Mouse (Mus musculus) forebrain, embryonic 13.5 days (tissue): ENCODE measurements around the gene D330020A13Rik. TPM values are rescaled to one million over a fixed set of nuclear protein-coding genes. Genes with fewer than 3 reads are reported as not detected.
A peak's percentile ranks its signal among the peaks of the same experiment; 100 is the strongest.

Experiments used
- ATAC-seq: fragments of 200-750 bp; cut with Nextera tagmentation; 2 replicates; pipeline ENCODE4 v1.8.0; 2017
- H3K27ac ChIP-seq: fragments of 300-500 bp; sonication (generic); 2 replicates; pipeline ENCODE4 v1.5.1; 2015; ENCODE audit warnings: inconsistent platforms, mild to moderate bottlenecking, moderate library complexity
- H3K27me3 ChIP-seq: fragments of 300-500 bp; sonication (generic); 2 replicates; pipeline ENCODE4 v1.6.1; 2015; ENCODE audit warnings: mild to moderate bottlenecking, inconsistent platforms
- H3K36me3 ChIP-seq: fragments of 300-500 bp; sonication (generic); 2 replicates; pipeline ENCODE4 v1.6.1; 2015; ENCODE audit warnings: mild to moderate bottlenecking, inconsistent platforms; ENCODE audit not compliant: poor library complexity, severe bottlenecking
- H3K4me1 ChIP-seq: fragments of 300-500 bp; sonication (generic); 2 replicates; pipeline ENCODE4 v1.6.1; 2015; ENCODE audit warnings: inconsistent platforms
- H3K4me2 ChIP-seq: fragments of 300-500 bp; sonication (generic); 2 replicates; pipeline ENCODE4 v1.6.1; 2015; ENCODE audit warnings: inconsistent platforms, mild to moderate bottlenecking, moderate library complexity
- H3K4me3 ChIP-seq: fragments of 300-500 bp; sonication (generic); 2 replicates; pipeline ENCODE4 v1.5.1; 2015; ENCODE audit warnings: mild to moderate bottlenecking, inconsistent platforms
- H3K9ac ChIP-seq: fragments of 300-500 bp; sonication (generic); 2 replicates; pipeline ENCODE4 v1.6.1; 2015; ENCODE audit warnings: mild to moderate bottlenecking, inconsistent platforms
- H3K9me3 ChIP-seq: fragments of 300-500 bp; sonication (generic); replicated peaks from 2 replicates; pipeline ENCODE4 v1.6.1; 2016; ENCODE audit warnings: inconsistent platforms
- WGBS: fragments of 180-500 bp; shearing (Covaris S2); methylation state at CpG from one replicate; pipeline ENCODE4 v1.1.7; 2015; 5-methylcytosine and 5-hydroxymethylcytosine counted together
- polyA plus RNA-seq: library from polyadenylated mRNA; unstranded; fragments of >200 nt; fragmentation: Nextera tagmentation; extraction: Ambion mirVana; gene quantifications from 2 replicates; pipeline ENCODE4 v1.2.1, GENCODE M21; 2015

D330020A13Rik gene
- polyA plus RNA-seq: 0.15 TPM in 1 of 2 replicates, not detected in the other

GRCm38 (mm10) chr6:120294056-120294784 lies at the start of gene D330020A13Rik, which contains the start of gene B4galnt3:
Gene D330020A13Rik (plus strand): TSS chr6:120294364.
Gene B4galnt3 (minus strand): TSS chr6:120294559.
- Histone ChIP-seq H3K4me3 (peak within 1 kb of the TSS; percentile 68), H3K9me3 (no peaks in the 10 kb centered on the region), H3K36me3 (no peaks in the 10 kb centered on the region), H3K9ac (peak within 1 kb of the TSS; percentile 62), H3K4me1 (peaks cover 4% of the 10 kb centered on the region), H3K4me2 (peak within 1 kb of the TSS; percentile 93), H3K27me3 (peaks cover 43% of the 10 kb centered on the region), H3K27ac (no peak within 1 kb of the TSS)
- WGBS: under 1% methylated on average over 73 of the region's 79 CpGs
- peak; percentile 83 for ATAC-seq

GRCm38 (mm10) chr6:120246676-120247075 lies 47.5 kb upstream of the D330020A13Rik start:
- no peaks in the 10 kb centered on the region for H3K36me3 ChIP-seq
- no peaks in the 10 kb centered on the region for H3K27me3 ChIP-seq
- no peaks in the 10 kb centered on the region for H3K9me3 ChIP-seq
- no peak overlapping the region for H3K27ac ChIP-seq
- H3K9ac ChIP-seq: no peak overlapping the region
- H3K4me3 ChIP-seq: no peak overlapping the region
- no peak for ATAC-seq
- no peak overlapping the region for H3K4me2 ChIP-seq
- H3K4me1 ChIP-seq: no peaks in the 10 kb centered on the region
- 88% methylated on average over 5 of the region's 5 CpGs for WGBS

DNA sequence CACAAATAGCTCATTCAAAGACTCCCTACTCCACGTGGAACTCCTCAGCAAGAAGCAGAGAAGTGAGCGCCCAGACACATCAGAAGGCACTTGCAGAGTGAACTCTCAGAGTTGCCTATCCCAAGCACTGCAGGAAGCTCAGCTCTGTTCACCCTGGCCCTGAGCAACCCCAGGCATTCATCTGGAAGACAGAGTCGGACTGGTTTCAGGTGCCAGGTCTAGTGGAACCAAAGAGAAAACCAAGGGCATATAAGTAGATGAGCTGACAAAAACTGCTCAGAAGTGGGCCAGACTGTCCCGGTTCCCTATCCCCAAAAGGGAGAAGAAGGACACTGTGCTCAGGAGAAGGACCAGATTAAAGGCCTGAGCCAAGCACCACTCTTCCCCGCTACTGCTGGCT lies 44.3 kb upstream of the D330020A13Rik start:
- Histone ChIP-seq H3K4me1 (no peaks in the 10 kb centered on the region), H3K36me3 (no peaks in the 10 kb centered on the region), H3K9me3 (no peaks in the 10 kb centered on the region), H3K4me2 (no peak overlapping the region), H3K27ac (no peak overlapping the region), H3K4me3 (no peak overlapping the region), H3K9ac (no peak overlapping the region), H3K27me3 (no peaks in the 10 kb centered on the region)
- ATAC-seq: no peak
- 71% methylated on average over 5 of the region's 5 CpGs for WGBS

- Histone ChIP-seq H3K9me3 (no peaks in the 10 kb centered on the region), H3K4me1 (no peaks in the 10 kb centered on the region), H3K9ac (no peak overlapping the region), H3K27me3 (no peaks in the 10 kb centered on the region), H3K4me3 (no peak overlapping the region), H3K27ac (no peak overlapping the region), H3K36me3 (no peaks in the 10 kb centered on the region), H3K4me2 (no peak overlapping the region)
- ATAC-seq: no peak
- 87% methylated on average over 7 of the region's 7 CpGs for WGBS
Observed at GRCm38 (mm10) chr6:120251010-120251409, 43.2 kb upstream of the D330020A13Rik start.

DNA sequence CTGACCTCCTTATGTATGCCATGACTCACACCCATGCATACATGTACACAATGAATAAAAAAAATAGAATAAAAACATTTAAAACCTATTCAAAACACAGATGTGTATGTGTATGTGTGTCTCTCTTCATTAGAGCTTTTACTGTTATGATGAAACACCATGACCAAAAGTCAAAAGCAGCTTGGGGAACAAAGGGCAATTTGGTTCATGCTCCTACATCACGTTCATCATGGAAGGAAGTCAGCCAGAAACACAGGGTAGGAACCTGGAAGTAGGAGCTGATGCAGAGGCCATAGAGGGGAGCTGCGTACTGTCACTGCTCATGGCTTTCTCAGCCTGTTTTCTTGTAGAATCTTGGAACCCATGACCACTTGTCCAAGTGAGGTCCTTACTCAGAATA lies 41.4 kb upstream of the D330020A13Rik start:
- Histone ChIP-seq H3K27ac (no peak overlapping the region), H3K4me1 (no peaks in the 10 kb centered on the region), H3K9me3 (no peaks in the 10 kb centered on the region), H3K4me2 (no peak overlapping the region), H3K4me3 (no peak overlapping the region), H3K27me3 (no peaks in the 10 kb centered on the region), H3K36me3 (no peaks in the 10 kb centered on the region), H3K9ac (no peak overlapping the region)
- WGBS: 86% methylated on average over 2 of the region's 2 CpGs
- no peak for ATAC-seq

DNA sequence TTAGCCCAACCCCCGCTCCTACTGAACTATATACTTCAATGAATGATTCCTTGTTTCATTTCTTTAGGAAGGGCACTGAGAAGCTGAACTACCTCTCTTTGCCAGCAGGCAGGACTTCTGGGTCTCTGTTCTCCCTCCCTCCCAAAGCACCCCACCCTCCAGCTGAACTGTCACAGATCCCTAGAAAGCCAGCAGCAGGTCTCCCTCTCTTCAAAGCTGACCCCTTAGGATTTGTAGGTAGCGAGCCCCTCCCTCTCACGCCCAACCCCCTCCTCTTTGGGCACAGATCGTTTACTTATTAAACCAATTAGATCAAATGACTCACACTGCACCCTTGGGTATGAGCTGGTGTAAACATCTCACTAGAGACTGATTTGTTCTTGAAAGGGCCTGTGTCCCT lies 39.5 kb upstream of the D330020A13Rik start:
- H3K4me3 ChIP-seq: no peak overlapping the region
- no peak overlapping the region for H3K4me2 ChIP-seq
- H3K27me3 ChIP-seq: no peaks in the 10 kb centered on the region
- no peaks in the 10 kb centered on the region for H3K9me3 ChIP-seq
- 53% methylated on average over 4 of the region's 4 CpGs for WGBS
- H3K9ac ChIP-seq: no peak overlapping the region
- no peak for ATAC-seq
- H3K27ac ChIP-seq: no peak overlapping the region
- H3K36me3 ChIP-seq: no peaks in the 10 kb centered on the region
- H3K4me1 ChIP-seq: no peaks in the 10 kb centered on the region

GRCm38 (mm10) chr6:120255144-120255543 lies 39.0 kb upstream of the D330020A13Rik start:
- 77% methylated on average over 4 of the region's 4 CpGs for WGBS
- Histone ChIP-seq H3K4me2 (no peak overlapping the region), H3K4me3 (no peak overlapping the region), H3K27me3 (no peaks in the 10 kb centered on the region), H3K9me3 (no peaks in the 10 kb centered on the region), H3K9ac (no peak overlapping the region), H3K36me3 (no peaks in the 10 kb centered on the region), H3K27ac (no peak overlapping the region), H3K4me1 (no peaks in the 10 kb centered on the region)
- ATAC-seq: no peak

DNA sequence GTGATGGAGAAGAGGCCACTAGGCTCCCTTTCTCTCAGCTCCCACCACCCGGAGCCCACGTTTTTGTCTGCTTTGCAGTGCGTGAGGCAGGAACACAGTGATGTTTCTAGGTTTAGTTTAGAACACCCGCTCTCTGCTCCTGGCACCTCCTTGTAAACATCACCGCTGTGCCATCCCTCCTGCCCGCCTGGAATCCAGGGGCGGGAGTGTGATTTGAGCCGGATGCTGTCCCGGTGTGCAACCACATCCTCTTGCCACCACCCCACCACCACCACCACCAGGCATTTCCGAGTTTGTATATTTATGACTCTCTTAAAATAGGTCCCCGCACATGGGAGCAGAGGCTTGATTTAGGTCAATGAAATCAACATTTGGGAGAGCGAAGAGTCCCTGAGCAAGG lies 38.5 kb upstream of the D330020A13Rik start:
- Histone ChIP-seq H3K36me3 (no peaks in the 10 kb centered on the region), H3K27me3 (no peaks in the 10 kb centered on the region), H3K9ac (no peak overlapping the region), H3K27ac (no peak overlapping the region), H3K4me3 (no peak overlapping the region), H3K4me2 (no peak overlapping the region), H3K9me3 (no peaks in the 10 kb centered on the region), H3K4me1 (no peaks in the 10 kb centered on the region)
- WGBS: 95% methylated on average over 12 of the region's 12 CpGs
- no peak for ATAC-seq

GRCm38 (mm10) chr6:120256431-120256935 lies 37.7 kb upstream of the D330020A13Rik start:
- no peaks in the 10 kb centered on the region for H3K36me3 ChIP-seq
- 79% methylated on average over 5 of the region's 5 CpGs for whole genome bisulfite sequencing
- no peaks in the 10 kb centered on the region for H3K9me3 ChIP-seq
- no peaks in the 10 kb centered on the region for H3K27me3 ChIP-seq
- no peak overlapping the region for H3K4me3 ChIP-seq
- H3K27ac ChIP-seq: no peak overlapping the region
- ATAC-seq: no peak
- H3K4me2 ChIP-seq: no peak overlapping the region
- no peaks in the 10 kb centered on the region for H3K4me1 ChIP-seq
- H3K9ac ChIP-seq: no peak overlapping the region

DNA sequence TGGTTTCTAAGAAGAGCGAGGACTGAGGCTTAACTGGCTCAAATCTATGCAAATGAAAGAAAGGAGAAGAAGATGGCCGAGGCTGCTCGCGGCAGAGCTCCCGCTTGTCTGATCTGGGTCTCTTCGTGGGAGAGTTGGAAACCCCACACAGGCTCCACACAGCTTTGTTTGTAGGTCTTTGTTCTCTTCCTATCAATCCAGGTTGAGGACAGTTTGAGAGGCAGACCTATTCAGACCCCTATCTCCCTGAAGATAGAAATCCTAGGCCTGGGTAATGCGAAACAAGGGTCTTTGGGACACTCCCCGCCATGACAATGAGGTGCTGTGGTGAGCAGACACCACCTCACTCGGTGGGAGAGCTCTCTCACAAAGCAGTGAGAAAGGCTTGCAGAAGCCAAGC lies 34.7 kb upstream of the D330020A13Rik start:
- ATAC-seq: no peak
- no peak overlapping the region for H3K27ac ChIP-seq
- H3K27me3 ChIP-seq: no peaks in the 10 kb centered on the region
- H3K9ac ChIP-seq: no peak overlapping the region
- no peaks in the 10 kb centered on the region for H3K36me3 ChIP-seq
- 30% methylated on average over 9 of the region's 9 CpGs for WGBS
- no peak overlapping the region for H3K4me2 ChIP-seq
- no peak overlapping the region for H3K4me3 ChIP-seq
- no peaks in the 10 kb centered on the region for H3K9me3 ChIP-seq
- no peaks in the 10 kb centered on the region for H3K4me1 ChIP-seq

- no peak for ATAC-seq
- H3K27ac ChIP-seq: no peak overlapping the region
- no peaks in the 10 kb centered on the region for H3K36me3 ChIP-seq
- H3K9ac ChIP-seq: no peak overlapping the region
- no peak overlapping the region for H3K4me2 ChIP-seq
- WGBS: 60% methylated on average over 12 of the region's 12 CpGs
- no peaks in the 10 kb centered on the region for H3K9me3 ChIP-seq
- no peaks in the 10 kb centered on the region for H3K4me1 ChIP-seq
- no peak overlapping the region for H3K4me3 ChIP-seq
- no peaks in the 10 kb centered on the region for H3K27me3 ChIP-seq
Observed at GRCm38 (mm10) chr6:120262886-120263531, 31.2 kb upstream of the D330020A13Rik start.

- Histone ChIP-seq H3K9ac (no peak overlapping the region), H3K4me1 (no peaks in the 10 kb centered on the region), H3K9me3 (no peaks in the 10 kb centered on the region), H3K27ac (no peak overlapping the region), H3K36me3 (no peaks in the 10 kb centered on the region), H3K27me3 (no peaks in the 10 kb centered on the region), H3K4me2 (no peak overlapping the region), H3K4me3 (no peak overlapping the region)
- 83% methylated on average over 7 of the region's 7 CpGs for WGBS
- ATAC-seq: no peak
Observed at GRCm38 (mm10) chr6:120263608-120264007, 30.6 kb upstream of the D330020A13Rik start.
